Mouse (Mus musculus) intestine, postnatal 0 days (tissue): ENCODE measurements around the gene Snx18. TPM values are rescaled to one million over a fixed set of nuclear protein-coding genes. Genes with fewer than 3 reads are reported as not detected.

Source experiments
- ATAC-seq: fragments of 200-750 bp; cut with Nextera tagmentation; 2 replicates; pipeline ENCODE4 v1.8.0; 2017; ENCODE audit warnings: mild to moderate bottlenecking, moderate TSS enrichment, moderate library complexity
- H3K27ac ChIP-seq: fragments of 300-500 bp; sonication (generic); 2 replicates; pipeline ENCODE4 v1.5.1; 2014; ENCODE audit warnings: mild to moderate bottlenecking, low read depth, low read length, moderate library complexity
- H3K27me3 ChIP-seq: fragments of 300-500 bp; sonication (generic); replicated peaks from 2 replicates; pipeline ENCODE4 v1.6.1; 2014; ENCODE audit warnings: low read length, mixed read lengths; ENCODE audit not compliant: control insufficient read depth, insufficient read depth
- H3K36me3 ChIP-seq: fragments of 300-500 bp; sonication (generic); 2 replicates; pipeline ENCODE4 v1.6.1; 2014; ENCODE audit warnings: mild to moderate bottlenecking, moderate library complexity; ENCODE audit not compliant: control insufficient read depth, insufficient read depth
- H3K4me1 ChIP-seq: fragments of 300-500 bp; sonication (generic); replicated peaks from 2 replicates; pipeline ENCODE4 v1.6.1; 2014; ENCODE audit warnings: antibody characterized with exemption, low read length, mixed read lengths; ENCODE audit not compliant: control insufficient read depth, insufficient read depth
- H3K4me2 ChIP-seq: fragments of 300-500 bp; sonication (generic); replicated peaks from 2 replicates; pipeline ENCODE4 v1.6.1; 2014; ENCODE audit warnings: low read depth, mild to moderate bottlenecking, moderate library complexity
- H3K4me3 ChIP-seq: fragments of 300-500 bp; sonication (generic); 2 replicates; pipeline ENCODE4 v1.5.1; 2014; ENCODE audit warnings: low read depth, low read length
- H3K9ac ChIP-seq: fragments of 300-500 bp; sonication (generic); 2 replicates; pipeline ENCODE4 v1.6.1; 2014; ENCODE audit warnings: mild to moderate bottlenecking, low read depth, low read length
- H3K9me3 ChIP-seq: fragments of 300-500 bp; sonication (generic); 2 replicates; pipeline ENCODE4 v1.6.1; 2016; ENCODE audit warnings: mixed run types; ENCODE audit not compliant: control insufficient read depth
- CTCF ChIP-seq: sonication (generic); IDR thresholded peaks from 2 replicates; pipeline ENCODE4 v1.5.1; 2016; ENCODE audit warnings: low read depth, mild to moderate bottlenecking, control low read depth, antibody characterized with exemption, moderate library complexity
- WGBS: fragments of 180-500 bp; shearing (Covaris S2); extraction: QIAGEN DNeasy Blood & Tissue Kit; methylation state at CpG from one replicate; pipeline ENCODE4 v1.1.7; 2014; 5-methylcytosine and 5-hydroxymethylcytosine counted together
- polyA plus RNA-seq: library from polyadenylated mRNA; unstranded; fragments of >200 nt; fragmentation: Nextera tagmentation; extraction: Ambion mirVana; gene quantifications from 2 replicates; pipeline ENCODE4 v1.2.1, GENCODE M21; 2015

Gene Snx18
- polyA plus RNA-seq, 1 experiment from 2014 or later: 13.2 TPM

DNA sequence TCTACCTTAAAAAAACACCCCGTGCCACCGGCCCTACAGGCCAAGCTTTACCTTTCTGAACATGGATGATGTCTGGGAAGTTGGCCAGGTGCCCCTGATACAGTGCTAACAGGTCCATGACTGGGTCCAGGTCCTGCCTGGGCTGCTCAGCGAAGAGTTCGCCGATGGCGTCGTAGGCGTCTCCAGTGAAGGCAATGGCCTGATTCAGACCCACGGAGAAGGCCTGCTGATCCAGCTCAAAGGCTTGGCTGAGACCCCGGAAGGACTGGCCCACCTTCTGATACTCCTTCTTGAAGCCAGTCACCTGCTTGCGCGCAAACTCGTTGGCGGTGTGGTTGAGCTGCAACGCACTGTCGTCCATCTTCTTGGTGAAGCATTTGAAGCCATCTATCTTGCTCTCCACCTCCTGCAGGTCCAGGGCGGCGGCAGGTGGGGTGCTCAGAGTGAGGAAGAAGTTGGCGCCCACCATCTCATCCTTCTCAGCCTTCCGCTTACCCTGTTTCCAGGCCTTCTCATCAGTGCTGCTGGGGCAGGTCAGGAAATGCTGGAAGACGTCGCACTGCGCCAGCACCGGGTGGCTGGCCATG is 1.5 kb downstream of the Snx18 start:
- Histone ChIP-seq H3K27ac (0 out of 2 replicates have a peak overlapping the region, but pooled peaks have one; percentile 24), H3K36me3 (no peaks in the 10 kb centered on the region; the same call in 1 of the 2 replicates), H3K9ac (peak overlapping the region; percentile 85), H3K4me1 (peaks cover 8% of the 10 kb centered on the region), H3K4me2 (peak overlapping the region; percentile 75), H3K4me3 (peak overlapping the region; percentile 74), H3K9me3 (no peaks in the 10 kb centered on the region), H3K27me3 (no peaks in the 10 kb centered on the region)
- ATAC-seq: no peak
- WGBS: 68% methylated on average over 24 of the region's 24 CpGs
- TF ChIP-seq CTCF: no peak

DNA sequence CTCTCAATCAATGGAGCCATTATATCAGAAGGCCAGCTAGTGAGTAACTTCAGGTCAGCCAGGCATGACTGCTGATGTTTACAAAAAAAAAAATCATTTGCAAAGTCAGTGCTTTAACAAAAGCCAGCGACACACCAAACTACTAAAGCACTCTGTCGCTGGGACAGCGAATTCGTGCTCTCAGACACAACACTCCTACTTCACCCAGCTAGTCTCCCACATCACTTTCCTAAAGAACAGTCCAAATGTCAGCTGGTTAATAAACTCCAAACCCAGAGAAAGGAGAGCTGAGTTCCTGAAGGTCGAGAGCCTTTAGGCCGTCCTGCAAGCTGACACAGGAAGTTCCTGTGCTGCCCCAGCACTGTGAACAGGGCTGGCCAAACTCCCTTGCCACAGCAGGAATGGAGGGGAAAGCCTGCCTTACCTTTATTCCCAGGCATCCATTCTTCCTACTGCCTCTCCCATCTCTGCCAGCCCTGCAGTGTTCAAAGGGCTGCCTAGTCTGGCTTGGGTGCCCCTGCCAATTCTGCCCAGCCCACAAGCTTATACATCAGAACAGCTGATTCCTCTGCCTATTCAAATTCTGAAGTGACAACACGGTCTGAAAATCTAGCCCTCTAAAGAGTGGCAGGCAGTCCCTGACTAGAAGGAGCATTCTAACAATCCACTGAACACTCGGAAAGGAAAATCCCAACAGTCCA is 2.2 kb downstream of the Snx18 start:
- no peaks in the 10 kb centered on the region for H3K27me3 ChIP-seq
- H3K9ac ChIP-seq: peak overlapping the region; percentile 85
- H3K27ac ChIP-seq: peak overlapping the region; percentile 24; the same call in 1 of the 2 replicates
- H3K36me3 ChIP-seq: peaks cover 3% of the 10 kb centered on the region; the same call in 1 of the 2 replicates
- ATAC-seq: no peak
- no peak for TF ChIP-seq CTCF
- 12% methylated on average over 8 of the region's 8 CpGs for WGBS
- peak overlapping the region; percentile 74 for H3K4me3 ChIP-seq
- H3K9me3 ChIP-seq: no peaks in the 10 kb centered on the region
- H3K4me2 ChIP-seq: peak overlapping the region; percentile 75
- H3K4me1 ChIP-seq: peaks cover 8% of the 10 kb centered on the region

GRCm38 (mm10) chr13:113615546-113615941 is 2.8 kb downstream of the Snx18 start:
- Histone ChIP-seq H3K36me3 (peaks cover 3% of the 10 kb centered on the region; the same call in 1 of the 2 replicates), H3K27ac (peak overlapping the region; percentile 24; the same call in 1 of the 2 replicates), H3K4me3 (peak overlapping the region; percentile 74), H3K4me2 (peak overlapping the region; percentile 75), H3K27me3 (no peaks in the 10 kb centered on the region), H3K4me1 (peaks cover 8% of the 10 kb centered on the region), H3K9ac (peak overlapping the region; percentile 85; the same call in 1 of the 2 replicates), H3K9me3 (no peaks in the 10 kb centered on the region)
- ATAC-seq: no peak
- WGBS: under 1% methylated on average over 10 of the region's 10 CpGs
- no peak for TF ChIP-seq CTCF

GRCm38 (mm10) chr13:113614635-113615545 is 3.5 kb downstream of the Snx18 start:
- H3K9me3 ChIP-seq: no peaks in the 10 kb centered on the region
- 0 out of 2 replicates have a peak overlapping the region, but pooled peaks have one; percentile 24 for H3K27ac ChIP-seq
- ATAC-seq: peak; percentile 33; the same call in 1 of the 2 replicates
- peak overlapping the region; percentile 75 for H3K4me2 ChIP-seq
- whole genome bisulfite sequencing: 6% methylated on average over 24 of the region's 24 CpGs
- H3K4me1 ChIP-seq: peaks cover 10% of the 10 kb centered on the region
- no peaks in the 10 kb centered on the region for H3K27me3 ChIP-seq
- peak overlapping the region; percentile 85 for H3K9ac ChIP-seq
- peaks cover 3% of the 10 kb centered on the region; the same call in 1 of the 2 replicates for H3K36me3 ChIP-seq
- no peak for TF ChIP-seq CTCF
- H3K4me3 ChIP-seq: peak overlapping the region; percentile 74

DNA sequence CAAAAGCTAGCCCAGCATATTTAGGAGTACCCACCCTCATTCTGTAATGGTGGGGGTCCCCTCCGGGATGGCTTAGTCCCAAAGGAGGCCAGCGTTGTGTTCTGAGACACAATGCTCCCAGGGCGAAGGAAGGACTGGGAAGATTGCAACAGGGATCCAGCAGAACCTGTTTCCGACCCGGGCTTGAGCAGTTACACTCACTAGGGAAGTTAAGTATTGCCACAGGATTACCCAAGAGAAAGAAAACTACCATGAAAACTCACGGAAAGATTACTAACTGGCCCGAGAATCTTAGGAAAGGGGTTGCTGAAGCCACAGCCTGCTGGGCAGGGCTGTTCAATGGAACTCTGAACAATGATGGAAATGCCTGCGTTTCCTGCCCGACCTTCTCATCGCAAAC is 4.5 kb downstream of the Snx18 start:
- no peak for TF ChIP-seq CTCF
- H3K27ac ChIP-seq: 0 out of 2 replicates have a peak overlapping the region, but pooled peaks have one; percentile 1
- ATAC-seq: no peak
- no peak overlapping the region for H3K9ac ChIP-seq
- peaks cover 10% of the 10 kb centered on the region for H3K4me1 ChIP-seq
- H3K9me3 ChIP-seq: no peaks in the 10 kb centered on the region
- H3K27me3 ChIP-seq: no peaks in the 10 kb centered on the region
- peaks cover 3% of the 10 kb centered on the region; the same call in 1 of the 2 replicates for H3K36me3 ChIP-seq
- H3K4me3 ChIP-seq: peak overlapping the region; percentile 74
- peak overlapping the region; percentile 75 for H3K4me2 ChIP-seq
- 38% methylated on average over 10 of the region's 10 CpGs for WGBS
